Comparison of ENCODE assay signal across 14 mouse cellular contexts in genomic region chrX:93557171-93557570, GRCm38 (mm10).
DNase-seq lines count a peak whose midpoint lies in the region; ATAC-seq and TF ChIP-seq lines count a peak whose summit lies in the region.
"Had no signal": no experiment of that assay in that cellular context is flagged by ENCODE, and none has a peak within 500 bp of the region (broad histone marks: within the 10 kb centered on the region; RNA-seq: fewer than 3 reads in every experiment).

No protein-coding gene starts in this region.

- H3K27ac ChIP-seq in forebrain, postnatal 0 days (ENCODE audit: low read depth, low read length): no peak overlapping the region
- H3K27ac ChIP-seq in forebrain, embryonic 11.5 days (ENCODE audit: low read depth, low read length): no peak overlapping the region
- no peak overlapping the region for H3K27ac ChIP-seq in liver, adult 2 months (replicated peaks; ENCODE audit: insufficient read depth, low read depth, low read length)
- H3K27ac ChIP-seq in liver, embryonic 12.5 days: no peak overlapping the region
- H3K27ac ChIP-seq: embryonic facial prominence, embryonic 13.5 days had no signal

- no peak overlapping the region for H3K9ac ChIP-seq in forebrain, postnatal 0 days
- H3K9ac ChIP-seq in forebrain, embryonic 11.5 days (ENCODE audit: low read length): no peak overlapping the region
- no peak overlapping the region for H3K9ac ChIP-seq in liver, adult 2 months (ENCODE audit: low read depth, low read length)
- no peak overlapping the region for H3K9ac ChIP-seq in liver, embryonic 12.5 days
- H3K9ac ChIP-seq: embryonic facial prominence, embryonic 13.5 days had no signal

- no peaks in the 10 kb centered on the region for H3K4me1 ChIP-seq in forebrain, postnatal 0 days (ENCODE audit: insufficient read depth)
- no peaks in the 10 kb centered on the region for H3K4me1 ChIP-seq in forebrain, embryonic 11.5 days (replicated peaks; ENCODE audit: control insufficient read depth, insufficient read depth, low read length)
- no peaks in the 10 kb centered on the region for H3K4me1 ChIP-seq in liver, adult 2 months (ENCODE audit: control insufficient read depth, insufficient read depth, low read length)
- H3K4me1 ChIP-seq in liver, embryonic 12.5 days: no peaks in the 10 kb centered on the region
- no peaks in the 10 kb centered on the region for H3K4me1 ChIP-seq in E14TG2a.4 (replicated peaks; ENCODE audit: low read depth, low read length)
- H3K4me1 ChIP-seq: embryonic facial prominence, embryonic 13.5 days had no signal

- peak; percentile 46 for TF ChIP-seq CTCF in forebrain, postnatal 0 days (IDR thresholded peaks at IDR 0.05; ENCODE audit: low read depth)
- TF ChIP-seq CTCF in liver, adult 2 months (IDR thresholded peaks at IDR 0.05; ENCODE audit: low read depth, low read length): peak; percentile 34; the same call in 1 of the 2 replicates
- peak; percentile 15 for TF ChIP-seq CTCF in E14TG2a.4 (conservative IDR thresholded peaks at IDR 0.05; ENCODE audit: low read length)

- ATAC-seq in forebrain, postnatal 0 days: no peak
- ATAC-seq in forebrain, embryonic 11.5 days (replicated peaks; ENCODE audit: low FRiP score): no peak
- no peak for ATAC-seq in liver, embryonic 12.5 days

- H3K4me3 ChIP-seq in forebrain, postnatal 0 days (ENCODE audit: low read depth, low read length): no peak overlapping the region
- H3K4me3 ChIP-seq in forebrain, embryonic 11.5 days (ENCODE audit: low read depth, low read length): no peak overlapping the region
- H3K4me3 ChIP-seq in liver, adult 2 months (ENCODE audit: insufficient read depth, low read depth, low read length): no peak overlapping the region
- no peak overlapping the region for H3K4me3 ChIP-seq in liver, embryonic 12.5 days
- H3K4me3 ChIP-seq in E14TG2a.4 (replicated peaks; ENCODE audit: low read length): no peak overlapping the region
- H3K4me3 ChIP-seq: embryonic facial prominence, embryonic 13.5 days; myocyte had no signal

- DNase-seq in forebrain, postnatal 0 days: peak; percentile 17
- DNase-seq in forebrain, embryonic 11.5 days (ENCODE audit: low spot score): no peak
- peak; percentile 7 for DNase-seq in liver, adult 2 months (ENCODE audit: extremely low read depth, low read depth, low spot score)
- DNase-seq in naive thymus-derived CD4-positive, alpha-beta T cell, adult 2 months (ENCODE audit: low read depth): peak; percentile 2
- DNase-seq in layer of hippocampus, adult 9-11 months: no peak
- DNase-seq in yolk sac, embryonic 10.5 days (ENCODE audit: low spot score): no peak
- DNase-seq: adrenal gland, adult 2 months; kidney, adult 8-10 months; lung, postnatal 4 days; right cerebral cortex, postnatal 14 days had no signal

- no peak overlapping the region for H3K4me2 ChIP-seq in forebrain, postnatal 0 days (ENCODE audit: low read depth)
- H3K4me2 ChIP-seq in forebrain, embryonic 11.5 days (ENCODE audit: low read depth, low read length, severe bottlenecking): no peak overlapping the region
- no peak overlapping the region for H3K4me2 ChIP-seq in liver, embryonic 12.5 days
- H3K4me2 ChIP-seq: embryonic facial prominence, embryonic 13.5 days had no signal

- WGBS in forebrain, postnatal 0 days: 32% methylated on average over 1 of the region's 1 CpGs
- WGBS in forebrain, embryonic 11.5 days: 23% methylated on average over 1 of the region's 1 CpGs
- WGBS in liver, adult 2 months: 66% methylated on average over 1 of the region's 1 CpGs
- 27% methylated on average over 1 of the region's 1 CpGs for WGBS in liver, embryonic 12.5 days (ENCODE audit: insufficient replicate concordance)

- no peaks in the 10 kb centered on the region for H3K36me3 ChIP-seq in forebrain, postnatal 0 days (ENCODE audit: insufficient read depth)
- H3K36me3 ChIP-seq in forebrain, embryonic 11.5 days (ENCODE audit: control insufficient read depth, insufficient read depth, low read length): no peaks in the 10 kb centered on the region
- H3K36me3 ChIP-seq in liver, adult 2 months (ENCODE audit: control insufficient read depth, insufficient read depth, low read length): no peaks in the 10 kb centered on the region
- peaks cover 19% of the 10 kb centered on the region for H3K36me3 ChIP-seq in liver, embryonic 12.5 days
- peaks cover 11% of the 10 kb centered on the region for H3K36me3 ChIP-seq in E14TG2a.4 (ENCODE audit: insufficient read depth, low read length)
- H3K36me3 ChIP-seq: embryonic facial prominence, embryonic 13.5 days had no signal

- H3K27me3 ChIP-seq in forebrain, postnatal 0 days (ENCODE audit: insufficient read depth, low read length): no peaks in the 10 kb centered on the region
- no peaks in the 10 kb centered on the region for H3K27me3 ChIP-seq in forebrain, embryonic 11.5 days (ENCODE audit: control insufficient read depth, insufficient read depth, low read length)
- no peaks in the 10 kb centered on the region for H3K27me3 ChIP-seq in liver, adult 2 months (ENCODE audit: control insufficient read depth, insufficient read depth, low read length)
- no peaks in the 10 kb centered on the region for H3K27me3 ChIP-seq in liver, embryonic 12.5 days (replicated peaks)
- H3K27me3 ChIP-seq in E14TG2a.4 (ENCODE audit: insufficient read depth, low read length): no peaks in the 10 kb centered on the region
- H3K27me3 ChIP-seq: embryonic facial prominence, embryonic 13.5 days had no signal

- no peaks in the 10 kb centered on the region for H3K79me2 ChIP-seq in liver, adult 2 months (ENCODE audit: control insufficient read depth, insufficient read depth, low read length)

- no peaks in the 10 kb centered on the region for H3K9me3 ChIP-seq in forebrain, postnatal 0 days (ENCODE audit: low read length)
- H3K9me3 ChIP-seq in forebrain, embryonic 11.5 days (ENCODE audit: control insufficient read depth, low read length): no peaks in the 10 kb centered on the region
- H3K9me3 ChIP-seq in liver, embryonic 12.5 days (replicated peaks): no peaks in the 10 kb centered on the region
- no peaks in the 10 kb centered on the region for H3K9me3 ChIP-seq in E14TG2a.4 (ENCODE audit: low read length)
- H3K9me3 ChIP-seq: embryonic facial prominence, embryonic 13.5 days had no signal

- TF ChIP-seq POLR2A in liver, adult 2 months (IDR thresholded peaks at IDR 0.05; ENCODE audit: extremely low read depth, insufficient read depth, low read length): no peak

Comparison
In these comparisons a context has a peak if more than half of its experiments do, and no peak if none do; other contexts are left out.
1. DNase-seq: peak in forebrain, postnatal 0 days (single experiment), liver, adult 2 months (single experiment) and naive thymus-derived CD4-positive, alpha-beta T cell, adult 2 months (single experiment); none in forebrain, embryonic 11.5 days (single experiment), layer of hippocampus, adult 9-11 months (single experiment) and yolk sac, embryonic 10.5 days (single experiment).
2. Peak in every context shown above with its lines, with median percentiles within 50 percentile points of each other: CTCF ChIP-seq.